Mouse (Mus musculus) 3134 (cell line): ENCODE results near the gene Mcfd2.
"Not testable (repeated sequence)": the region's sequence is repeated elsewhere in the genome, so short reads cannot be mapped to it uniquely, and the experiment has no call there.

ENCODE experiments used
- DNase-seq: peaks from one replicate; pipeline ENCODE4 v3.0.0-alpha.2; 2011; ENCODE audit warnings: low spot score; ENCODE audit not compliant: insufficient read length; ENCODE audit errors: extremely low read depth

Mcfd2 gene

DNA sequence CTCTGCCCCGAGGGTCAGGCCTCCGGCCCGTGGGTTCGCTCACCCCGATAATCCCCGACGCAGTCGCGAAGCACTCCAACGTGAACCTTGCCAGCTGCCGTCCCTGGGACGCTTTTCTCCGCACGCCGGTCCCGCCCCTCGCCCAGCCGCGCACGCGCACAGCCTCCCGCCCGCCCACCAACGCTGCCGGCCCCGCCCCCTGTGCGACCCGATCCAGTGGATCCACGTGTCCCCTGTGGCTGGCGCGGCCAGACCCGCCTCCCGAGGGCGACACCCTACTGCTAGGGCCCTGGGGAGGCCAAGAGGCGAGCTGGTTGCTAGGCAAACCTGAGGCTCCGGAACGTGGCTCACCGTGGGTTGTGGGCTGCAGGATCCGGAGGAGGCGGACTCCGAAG lies at the start of gene Mcfd2:
Mcfd2 (minus strand) TSS at position 144 of the 395 bp plus-strand sequence.
- peak; percentile 96 for DNase-seq

- DNase-seq, result peak; percentile 73
These were observed 49.3 kb upstream of the Mcfd2 start for GRCm38 (mm10) chr17:87315021-87315531.

- DNase-seq, result peak; percentile 77
These were observed 48.8 kb upstream of the Mcfd2 start for GRCm38 (mm10) chr17:87314530-87314946.

- no peak for DNase-seq
These were observed 48.4 kb upstream of the Mcfd2 start for GRCm38 (mm10) chr17:87314121-87314520.

GRCm38 (mm10) chr17:87312924-87313870 lies 47.5 kb upstream of the Mcfd2 start:
- DNase-seq, result no peak

- DNase-seq, result no peak
These were observed 46.6 kb upstream of the Mcfd2 start for GRCm38 (mm10) chr17:87312351-87312750.

DNA sequence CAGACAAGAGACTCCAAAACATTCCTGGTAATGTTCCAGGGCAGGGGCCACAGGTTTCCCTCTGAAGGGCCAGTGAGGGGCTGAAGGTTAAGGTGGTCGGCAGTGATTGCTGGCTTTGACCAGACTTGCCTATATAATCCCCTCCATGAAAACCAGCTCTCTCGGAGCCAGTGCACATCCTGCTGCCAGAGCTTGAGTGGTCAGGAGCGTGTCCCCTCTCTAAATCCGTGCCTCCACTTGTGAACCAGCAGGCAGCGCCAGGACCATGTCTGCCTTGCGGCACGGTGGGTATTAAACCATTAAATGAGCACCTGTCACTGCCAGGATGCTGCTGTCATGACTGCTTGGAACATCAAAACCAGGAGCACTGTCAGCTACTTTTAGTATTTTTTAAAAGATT lies 44.8 kb upstream of the Mcfd2 start:
- no peak for DNase-seq

DNA sequence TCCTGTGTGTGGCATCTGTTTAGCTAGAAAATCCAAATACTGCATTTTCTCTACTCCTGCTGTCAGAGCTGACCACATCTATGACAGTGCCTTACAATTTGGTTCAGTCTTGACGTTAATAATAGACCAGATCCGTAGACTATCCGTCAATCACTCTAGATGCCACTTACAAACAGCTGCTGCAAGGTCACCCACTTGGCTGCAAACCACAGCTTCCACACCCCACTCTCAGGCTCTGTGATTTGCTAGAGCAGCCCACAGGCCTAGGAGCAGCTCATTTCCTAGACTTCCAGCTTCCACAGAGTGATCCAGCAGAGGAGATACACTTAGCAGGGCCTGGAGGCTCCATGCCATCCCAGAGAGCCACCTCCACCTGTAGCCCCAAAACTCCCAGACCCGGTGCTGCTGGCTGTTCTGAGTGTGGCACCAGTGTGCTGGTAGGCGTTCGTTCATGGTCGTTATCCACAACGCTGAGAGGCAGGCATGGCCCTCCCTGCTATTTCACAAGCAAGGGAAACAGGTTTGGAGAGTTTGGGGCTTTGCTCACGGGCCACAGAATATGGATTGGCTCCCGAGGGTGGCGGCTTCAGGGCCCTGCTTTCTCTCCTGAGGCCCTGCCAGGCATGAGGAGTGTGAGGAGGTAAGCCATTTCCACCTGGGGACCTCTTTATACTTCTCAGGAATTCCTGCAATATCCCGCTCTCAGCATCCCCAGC lies 43.5 kb upstream of the Mcfd2 start:
- DNase-seq, result no peak

DNA sequence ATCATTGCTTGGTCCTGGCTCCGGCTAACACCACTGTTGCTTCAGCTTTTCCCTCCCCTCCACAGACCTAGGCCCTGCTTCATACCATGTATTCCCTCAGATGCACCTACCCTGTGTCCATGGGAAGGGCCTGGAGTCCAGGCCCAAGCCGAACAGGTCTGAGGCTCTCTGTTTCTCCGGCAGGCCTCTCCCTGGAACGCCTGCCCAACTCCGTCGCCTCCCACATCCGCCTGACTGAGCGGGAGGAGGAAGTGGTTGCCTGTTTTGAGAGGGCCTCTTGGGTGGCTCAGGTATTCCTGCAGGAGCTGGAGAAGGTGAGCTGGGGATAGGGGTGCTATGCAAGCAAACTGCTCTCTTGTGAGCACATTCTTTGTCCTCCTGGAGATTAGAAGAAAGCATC lies 41.0 kb upstream of the Mcfd2 start:
- DNase-seq, result no peak

- no peak for DNase-seq
These were observed 39.3 kb upstream of the Mcfd2 start for GRCm38 (mm10) chr17:87305065-87305464.

DNA sequence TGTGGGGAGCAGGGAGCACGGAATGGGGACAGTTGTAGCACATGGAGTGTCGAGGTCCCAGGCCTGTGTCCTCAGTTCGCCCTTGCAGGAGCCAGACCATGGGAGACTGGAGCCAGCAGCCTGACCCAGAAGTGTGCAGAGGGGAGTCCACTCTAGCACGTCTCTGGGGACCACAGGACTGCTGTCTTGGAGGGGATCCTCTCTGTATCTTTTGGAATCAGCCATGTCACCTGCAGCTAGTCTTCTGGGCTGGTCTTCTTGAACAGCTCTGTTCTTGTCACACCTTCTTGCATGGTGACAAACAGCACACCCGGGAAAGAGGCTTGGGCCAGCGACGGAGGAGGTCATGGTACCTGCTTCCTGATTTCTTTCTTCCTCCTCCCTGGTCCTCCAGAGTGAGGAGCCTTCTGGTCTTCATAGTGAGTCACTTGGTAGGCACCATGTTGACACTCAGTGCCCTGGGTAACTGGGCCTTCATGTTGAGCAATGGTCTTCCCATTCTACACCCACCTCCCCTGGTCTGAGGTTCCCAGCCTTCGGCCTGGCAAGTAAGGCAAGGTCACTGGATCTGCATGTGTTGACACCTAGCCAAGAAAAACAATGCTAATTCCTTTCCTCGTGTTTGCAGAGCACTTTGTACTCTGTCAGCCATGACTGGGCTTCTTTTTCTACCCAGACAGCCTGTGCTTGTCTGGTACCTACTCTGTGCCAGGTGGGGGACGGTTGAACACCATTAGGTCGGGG lies 38.6 kb upstream of the Mcfd2 start:
- peak; percentile 44 for DNase-seq

DNA sequence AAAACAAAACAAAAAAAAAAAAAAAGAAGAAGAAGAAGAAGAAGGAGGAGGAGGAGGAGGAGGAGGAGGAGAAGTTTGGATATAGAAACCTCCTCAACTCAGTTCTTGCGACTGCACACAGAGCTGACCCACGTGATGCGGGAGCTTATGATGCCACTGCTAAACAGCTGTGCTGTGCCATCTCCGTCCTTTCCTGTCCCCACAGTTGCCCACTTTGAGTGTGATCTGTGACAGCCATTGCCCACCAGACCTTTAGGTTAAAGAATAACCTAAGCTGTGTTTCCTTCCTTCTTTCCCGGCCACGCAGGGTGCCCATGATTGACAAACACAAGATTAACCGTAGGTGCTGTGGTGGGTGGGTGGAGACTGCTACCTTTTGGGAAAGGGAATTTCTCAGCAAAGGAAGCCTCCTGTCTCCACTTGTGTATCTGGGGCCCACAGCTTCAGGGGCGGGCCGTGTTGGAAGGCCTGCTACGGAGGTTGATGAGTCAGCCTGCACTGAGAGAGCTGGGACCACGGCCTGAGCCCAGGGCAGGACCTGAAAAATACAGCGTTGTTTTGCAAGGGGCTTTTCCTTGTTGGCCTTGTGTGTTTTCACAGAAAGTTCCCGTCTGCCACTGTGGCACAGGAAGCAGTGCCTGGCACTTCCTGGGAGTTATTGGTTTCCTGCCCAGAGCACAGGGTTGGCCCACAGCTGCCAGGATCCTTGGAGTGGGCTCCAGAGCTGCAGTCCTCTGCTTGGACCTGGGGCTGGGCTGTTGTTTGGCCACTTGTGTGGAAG lies 36.5 kb upstream of the Mcfd2 start:
- DNase-seq, result peak; percentile 54

DNA sequence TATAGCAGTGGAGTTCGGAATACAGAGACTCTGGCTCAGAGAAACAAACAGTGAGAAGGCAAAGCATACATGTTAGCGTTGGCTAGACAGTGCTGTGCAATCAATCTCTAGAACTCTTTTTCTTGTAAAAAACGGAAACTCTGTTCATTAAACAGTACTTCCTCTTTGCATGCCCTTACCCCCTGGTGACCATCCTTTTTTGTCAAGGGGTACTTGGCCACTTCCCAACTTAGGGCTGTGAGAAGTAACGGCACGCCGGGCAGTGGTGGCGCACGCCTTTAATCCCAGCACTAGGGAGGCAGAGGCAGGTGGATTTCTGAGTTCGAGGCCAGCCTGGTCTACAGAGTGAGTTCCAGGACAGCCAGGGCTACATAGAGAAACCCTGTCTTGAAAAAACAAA lies 35.9 kb upstream of the Mcfd2 start:
- not testable (repeated sequence) for DNase-seq

DNA sequence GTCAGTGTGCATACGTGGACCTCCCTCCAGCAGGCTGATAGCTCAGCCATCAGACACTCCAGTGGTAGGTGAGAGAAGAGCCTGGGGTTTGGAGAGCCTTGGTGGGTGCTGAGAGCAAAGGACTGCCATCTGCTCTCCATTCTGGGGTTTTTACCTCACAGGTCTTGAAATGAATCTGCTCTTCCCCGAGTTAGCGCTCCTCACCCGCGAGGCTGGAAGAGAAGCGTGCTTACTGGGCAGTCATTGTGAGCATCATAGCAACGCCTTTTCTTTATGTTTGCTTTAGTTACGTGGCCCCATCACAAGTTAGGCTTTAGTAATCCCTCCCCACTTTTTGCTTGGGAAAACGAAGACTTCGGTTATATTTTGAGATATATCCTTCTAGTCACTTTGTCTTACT lies 34.6 kb upstream of the Mcfd2 start:
- no peak for DNase-seq

DNA sequence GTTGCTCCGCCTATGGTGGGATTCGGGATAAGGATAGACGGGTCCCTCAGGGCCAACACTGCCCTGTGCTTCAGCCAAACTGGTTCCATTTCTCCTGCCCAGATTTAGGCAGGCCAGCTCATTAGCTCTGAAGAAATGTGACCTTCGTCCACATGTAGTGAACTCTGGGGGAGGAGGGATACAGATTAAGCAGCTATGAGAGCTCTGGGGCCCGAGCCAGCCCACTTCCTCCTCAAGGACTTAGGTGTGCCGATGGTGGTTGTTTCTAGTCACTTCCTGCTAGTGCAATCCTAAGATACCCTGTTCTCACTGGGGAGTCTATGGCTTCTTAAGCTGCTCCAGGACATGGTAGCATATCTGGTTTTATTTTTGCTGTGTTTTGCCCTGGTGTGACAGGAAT lies 33.2 kb upstream of the Mcfd2 start:
- no peak for DNase-seq

DNA sequence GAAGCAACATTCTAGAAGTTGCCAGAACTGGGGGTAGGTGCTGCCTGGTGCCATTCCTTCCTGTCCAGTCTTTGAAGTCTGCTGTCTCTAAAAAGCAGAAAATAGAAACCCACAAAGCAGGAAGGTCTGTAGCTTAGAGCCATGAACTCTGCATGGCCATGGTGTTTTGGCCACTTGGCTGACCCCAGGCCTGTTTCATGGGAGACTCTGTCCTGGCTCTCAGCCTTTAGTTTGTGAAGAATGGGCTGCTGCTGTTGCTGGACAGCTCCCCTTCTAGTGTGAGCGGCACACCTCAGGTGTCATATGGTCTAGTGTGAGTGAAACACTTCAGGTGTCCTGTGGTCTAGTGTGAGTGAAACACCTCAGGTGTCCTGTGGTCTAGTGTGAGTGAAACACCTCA lies 31.0 kb upstream of the Mcfd2 start:
- DNase-seq, result not testable (repeated sequence)

DNA sequence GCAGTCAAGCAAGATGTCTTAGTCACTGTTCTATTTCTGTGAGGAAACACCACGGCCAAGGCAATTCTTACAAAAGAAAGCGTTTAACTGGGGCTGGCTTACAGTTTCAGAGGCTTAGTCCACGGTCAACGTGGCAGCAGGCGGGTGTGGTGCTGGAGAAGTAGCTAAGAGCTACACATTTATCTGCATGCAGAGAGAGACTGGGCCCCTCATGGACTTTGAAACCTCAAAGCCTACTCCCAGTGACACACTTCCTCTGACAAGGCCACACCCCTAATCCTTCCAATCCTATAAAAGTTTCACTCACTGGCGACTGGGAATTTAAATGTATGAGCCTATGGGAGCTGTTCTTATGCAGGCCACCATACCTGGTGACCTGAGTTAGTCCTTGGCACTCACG lies 30.0 kb upstream of the Mcfd2 start:
- DNase-seq, result no peak

- DNase-seq, result no peak
These were observed 27.4 kb upstream of the Mcfd2 start for GRCm38 (mm10) chr17:87293125-87293524.

DNA sequence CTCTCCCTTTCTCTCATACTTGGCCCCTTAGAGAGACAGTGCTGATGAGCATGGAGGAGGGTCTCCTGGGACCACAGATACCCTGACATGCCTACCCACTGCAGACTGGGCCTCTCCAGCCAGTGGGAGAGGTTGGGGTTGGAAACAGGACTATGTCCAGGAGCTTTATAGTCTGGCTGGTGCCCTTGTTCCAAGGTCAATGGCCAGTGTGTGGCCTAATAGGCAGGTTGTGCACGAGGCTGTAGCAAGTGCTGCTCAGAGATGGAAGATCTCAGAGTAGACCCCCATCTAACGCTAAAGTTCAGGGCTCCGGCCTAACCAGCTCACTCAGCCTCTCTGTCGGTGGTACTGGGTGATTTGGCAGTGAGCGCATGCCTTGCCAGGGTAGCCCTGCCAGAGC lies 26.0 kb upstream of the Mcfd2 start:
- DNase-seq, result no peak

- DNase-seq, result no peak
These were observed 25.3 kb upstream of the Mcfd2 start for GRCm38 (mm10) chr17:87291037-87291436.
